Comparison of ENCODE assay signal across 11 mouse cellular contexts in genomic region chr6:28628408-28628807, GRCm38 (mm10).
A peak's percentile ranks its signal among the peaks of the same experiment; 100 is the strongest.
DNase-seq lines count a peak whose midpoint lies in the region; ATAC-seq and TF ChIP-seq lines count a peak whose summit lies in the region.
"Had no signal": no experiment of that assay in that cellular context is flagged by ENCODE, and none has a peak within 500 bp of the region (broad histone marks: within the 10 kb centered on the region; RNA-seq: fewer than 3 reads in every experiment).

No protein-coding gene starts in this region.

- in situ Hi-C loops in Patski (cut with MboI; ENCODE audit: low pct_unique_long_range_greater_than_20kb): no loop called here

- H3K9me3 ChIP-seq in liver, embryonic 11.5 days (ENCODE audit: control insufficient read depth, low read length): no peaks in the 10 kb centered on the region
- H3K9me3 ChIP-seq in midbrain, embryonic 16.5 days (replicated peaks; ENCODE audit: control insufficient read depth, low read length, poor library complexity, severe bottlenecking): no peaks in the 10 kb centered on the region
- no peaks in the 10 kb centered on the region for H3K9me3 ChIP-seq in kidney, embryonic 16.5 days (ENCODE audit: low read length)
- H3K9me3 ChIP-seq: embryonic facial prominence, embryonic 15.5 days; heart, embryonic 13.5 days; lung, embryonic 15.5 days had no signal

- H3K27ac ChIP-seq in liver, embryonic 11.5 days (ENCODE audit: low read depth, low read length): no peak overlapping the region
- H3K27ac ChIP-seq in midbrain, embryonic 16.5 days (ENCODE audit: low read length): no peak overlapping the region
- no peak overlapping the region for H3K27ac ChIP-seq in kidney, embryonic 16.5 days (ENCODE audit: low read length)
- H3K27ac ChIP-seq: embryonic facial prominence, embryonic 15.5 days; heart, embryonic 13.5 days; lung, embryonic 15.5 days had no signal

- H3K27me3 ChIP-seq in Patski: no peaks in the 10 kb centered on the region
- no peaks in the 10 kb centered on the region for H3K27me3 ChIP-seq in liver, embryonic 11.5 days (replicated peaks; ENCODE audit: control insufficient read depth, insufficient read depth, low read length)
- no peaks in the 10 kb centered on the region for H3K27me3 ChIP-seq in midbrain, embryonic 16.5 days (ENCODE audit: control insufficient read depth, insufficient read depth, low read depth, low read length)
- H3K27me3 ChIP-seq in kidney, embryonic 16.5 days (ENCODE audit: insufficient read depth, low read length): no peaks in the 10 kb centered on the region
- H3K27me3 ChIP-seq: embryonic facial prominence, embryonic 15.5 days; heart, embryonic 13.5 days; lung, embryonic 15.5 days had no signal

- CTCF ChIA-PET in Patski (lab: Charles Lee): interaction anchor here (1.0 to 1.9 kb wide), 2 partner anchors 9 to 12 kb away, joined by 4 to 5 read pairs; no protein-coding TSS in a partner anchor

- H3K4me2 ChIP-seq in liver, embryonic 11.5 days: no peak overlapping the region
- no peak overlapping the region for H3K4me2 ChIP-seq in midbrain, embryonic 16.5 days (ENCODE audit: low read length)
- H3K4me2 ChIP-seq in kidney, embryonic 16.5 days (replicated peaks; ENCODE audit: low read depth, low read length): no peak overlapping the region
- H3K4me2 ChIP-seq: embryonic facial prominence, embryonic 15.5 days; heart, embryonic 13.5 days; lung, embryonic 15.5 days had no signal

- H3K36me3 ChIP-seq in liver, embryonic 11.5 days (ENCODE audit: control insufficient read depth, insufficient read depth, low read length): no peaks in the 10 kb centered on the region; the same call in 1 of the 2 replicates
- no peaks in the 10 kb centered on the region for H3K36me3 ChIP-seq in midbrain, embryonic 16.5 days (ENCODE audit: control insufficient read depth, insufficient read depth, low read length)
- no peaks in the 10 kb centered on the region; the same call in 1 of the 2 replicates for H3K36me3 ChIP-seq in kidney, embryonic 16.5 days (ENCODE audit: insufficient read depth, low read length)

- POLR2A ChIA-PET in Patski (lab: Charles Lee): no interaction called here

- 48% methylated on average over 1 of the region's 1 CpGs for WGBS in liver, embryonic 11.5 days
- 35% methylated on average over 1 of the region's 1 CpGs for WGBS in midbrain, embryonic 16.5 days
- 83% methylated on average over 1 of the region's 1 CpGs for WGBS in kidney, embryonic 16.5 days

- DNase-seq in Patski (ENCODE audit: low read depth, low spot score) (no peak), adipocyte (ENCODE audit: low spot score) (no peak)
- no peak for DNase-seq in liver, embryonic 11.5 days (ENCODE audit: low spot score)
- no peak for DNase-seq in adrenal gland, adult (ENCODE audit: inconsistent age in 2 of 2, low spot score in 1 of 2)
- DNase-seq in cerebellum, adult 9-10 months: no peak

- H3K9ac ChIP-seq in liver, embryonic 11.5 days (ENCODE audit: low read depth, low read length): no peak overlapping the region
- no peak overlapping the region for H3K9ac ChIP-seq in midbrain, embryonic 16.5 days (ENCODE audit: low read depth, low read length)
- no peak overlapping the region for H3K9ac ChIP-seq in kidney, embryonic 16.5 days (replicated peaks; ENCODE audit: low read length)
- H3K9ac ChIP-seq: embryonic facial prominence, embryonic 15.5 days; heart, embryonic 13.5 days; lung, embryonic 15.5 days had no signal

- 0 out of 2 replicates have a peak, but pooled peaks cover 8% of the 10 kb centered on the region for H3K4me1 ChIP-seq in liver, embryonic 11.5 days (replicated peaks; ENCODE audit: control insufficient read depth, insufficient read depth, low read length)
- peaks cover 10% of the 10 kb centered on the region; the same call in 1 of the 2 replicates for H3K4me1 ChIP-seq in midbrain, embryonic 16.5 days (ENCODE audit: control insufficient read depth, insufficient read depth, low read length)
- H3K4me1 ChIP-seq in kidney, embryonic 16.5 days (ENCODE audit: insufficient read depth, low read length): peaks cover 5% of the 10 kb centered on the region; the same call in 1 of the 2 replicates

- peak; percentile 26 for ATAC-seq in Patski
- ATAC-seq in erythroid progenitor cell, adult 5-6 weeks (replicated peaks; ENCODE audit: low FRiP score, poor library complexity, severe bottlenecking): peak; percentile 85
- ATAC-seq in liver, embryonic 11.5 days (replicated peaks; ENCODE audit: low FRiP score): peak; percentile 98
- ATAC-seq in midbrain, embryonic 16.5 days: peak; percentile 75
- no peak for ATAC-seq in kidney, embryonic 16.5 days (ENCODE audit: low FRiP score, low TSS enrichment)

- H3K4me3 ChIP-seq in liver, embryonic 11.5 days (ENCODE audit: low read depth, low read length): no peak overlapping the region
- no peak overlapping the region for H3K4me3 ChIP-seq in midbrain, embryonic 16.5 days (ENCODE audit: low read depth, low read length)
- no peak overlapping the region for H3K4me3 ChIP-seq in kidney, embryonic 16.5 days (ENCODE audit: low read length)
- H3K4me3 ChIP-seq: embryonic facial prominence, embryonic 15.5 days; heart, embryonic 13.5 days; lung, embryonic 15.5 days had no signal

- no peak for TF ChIP-seq CTCF in Patski (IDR thresholded peaks at IDR 0.05)
